Mouse (Mus musculus): ENCODE data around the gene Hist2h2be.
"Not testable (repeated sequence)": the region's sequence is repeated elsewhere in the genome, so short reads cannot be mapped to it uniquely, and the experiment has no call there.

Gene Hist2h2be

GRCm38 (mm10) chr3:96238954-96239793, 18.3 kb downstream of the Hist2h2be start, which contains the start of gene Hist2h3c2:
Gene Hist2h3c2 (minus strand): TSS chr3:96239127.
- DNase-seq: peak; percentile 71

DNA sequence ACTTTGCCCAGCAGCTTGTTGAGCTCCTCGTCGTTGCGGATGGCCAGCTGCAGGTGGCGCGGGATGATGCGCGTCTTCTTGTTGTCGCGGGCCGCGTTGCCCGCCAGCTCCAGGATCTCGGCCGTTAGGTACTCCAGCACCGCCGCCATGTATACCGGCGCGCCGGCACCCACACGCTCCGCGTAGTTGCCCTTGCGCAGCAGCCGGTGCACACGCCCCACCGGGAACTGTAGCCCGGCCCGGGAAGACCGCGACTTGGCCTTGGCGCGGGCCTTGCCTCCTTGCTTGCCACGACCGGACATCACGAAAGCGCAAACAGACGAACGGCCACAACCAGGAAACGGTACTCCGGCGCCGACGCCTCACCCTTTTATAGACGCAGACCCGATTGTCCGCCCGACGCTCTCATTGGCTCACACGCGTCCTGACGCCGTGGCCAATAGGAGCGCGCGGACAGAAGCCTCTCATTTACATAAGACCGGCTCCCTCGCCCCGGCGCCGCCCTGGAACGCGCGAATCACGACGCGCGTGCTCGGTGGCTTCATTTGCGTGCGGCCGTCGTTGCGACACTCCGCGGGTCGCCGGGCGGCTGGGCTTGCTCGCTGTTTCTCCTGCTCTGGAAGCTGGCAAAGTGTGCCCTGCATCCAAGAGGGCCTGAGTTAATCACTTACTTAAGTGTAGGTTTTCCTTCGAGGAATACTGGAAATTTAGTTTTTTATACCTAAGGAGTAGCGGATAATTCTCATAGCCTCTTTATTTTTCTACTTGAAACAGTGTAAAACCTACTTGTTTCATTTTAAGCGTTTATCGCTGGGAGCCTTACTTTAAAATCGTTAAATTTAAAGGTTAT, 19.3 kb downstream of the Hist2h2be start, which contains the start of gene Hist2h2aa2:
Hist2h2aa2 (minus strand) TSS at position 328 of the 850 bp plus-strand sequence.
- peak; percentile 95 for DNase-seq

DNA sequence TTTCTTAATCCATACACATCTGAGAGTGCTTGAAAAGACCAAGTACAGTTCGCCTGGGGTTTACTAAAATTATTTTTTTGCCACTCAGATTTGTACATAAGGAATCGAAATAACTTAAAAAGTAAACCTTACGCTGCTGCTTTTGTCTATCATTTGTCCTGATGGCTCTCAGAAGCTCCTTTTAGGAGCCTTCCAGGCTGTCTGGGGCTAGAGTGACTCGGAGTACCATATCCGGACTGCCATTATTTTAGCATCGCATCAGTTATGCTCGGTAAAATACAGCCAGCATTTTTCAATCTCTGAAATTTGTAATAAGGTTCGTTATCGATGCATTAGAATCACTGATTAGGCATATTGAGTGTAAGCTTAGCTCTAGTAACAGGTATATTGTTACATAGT, 19.9 kb downstream of the Hist2h2be start:
- DNase-seq: no peak

DNA sequence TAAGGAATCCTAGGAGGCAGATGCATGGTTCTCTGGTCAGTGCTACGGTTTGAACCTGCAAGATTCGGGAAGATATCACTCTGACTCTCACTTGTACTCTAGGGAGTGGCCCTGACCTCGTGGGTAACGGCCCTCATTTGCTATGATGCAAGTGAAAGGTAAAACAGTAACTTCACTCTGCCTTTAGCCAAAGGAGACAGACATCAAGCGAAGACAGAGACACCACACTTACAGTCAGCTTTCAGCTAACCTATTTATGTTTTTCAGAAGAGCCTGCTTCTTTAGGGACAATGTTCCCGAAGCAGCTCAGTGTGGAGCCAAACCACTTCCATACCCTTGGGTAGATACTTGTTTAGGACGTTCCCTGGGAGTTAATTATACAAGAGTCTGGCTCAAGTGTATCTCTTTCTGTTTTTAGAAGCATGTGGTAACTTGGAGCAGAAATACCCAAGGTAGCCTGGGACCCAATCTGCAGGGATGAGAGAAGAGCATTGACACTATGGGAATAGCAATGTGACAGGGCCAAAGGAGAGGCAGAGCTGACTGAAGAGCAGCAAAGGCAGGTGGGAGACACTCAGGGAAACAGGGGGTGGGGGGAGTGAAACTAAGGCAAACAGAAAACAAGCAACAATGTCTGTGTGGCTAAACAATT, 23.1 kb downstream of the Hist2h2be start:
- peak; percentile 31 for DNase-seq

DNA sequence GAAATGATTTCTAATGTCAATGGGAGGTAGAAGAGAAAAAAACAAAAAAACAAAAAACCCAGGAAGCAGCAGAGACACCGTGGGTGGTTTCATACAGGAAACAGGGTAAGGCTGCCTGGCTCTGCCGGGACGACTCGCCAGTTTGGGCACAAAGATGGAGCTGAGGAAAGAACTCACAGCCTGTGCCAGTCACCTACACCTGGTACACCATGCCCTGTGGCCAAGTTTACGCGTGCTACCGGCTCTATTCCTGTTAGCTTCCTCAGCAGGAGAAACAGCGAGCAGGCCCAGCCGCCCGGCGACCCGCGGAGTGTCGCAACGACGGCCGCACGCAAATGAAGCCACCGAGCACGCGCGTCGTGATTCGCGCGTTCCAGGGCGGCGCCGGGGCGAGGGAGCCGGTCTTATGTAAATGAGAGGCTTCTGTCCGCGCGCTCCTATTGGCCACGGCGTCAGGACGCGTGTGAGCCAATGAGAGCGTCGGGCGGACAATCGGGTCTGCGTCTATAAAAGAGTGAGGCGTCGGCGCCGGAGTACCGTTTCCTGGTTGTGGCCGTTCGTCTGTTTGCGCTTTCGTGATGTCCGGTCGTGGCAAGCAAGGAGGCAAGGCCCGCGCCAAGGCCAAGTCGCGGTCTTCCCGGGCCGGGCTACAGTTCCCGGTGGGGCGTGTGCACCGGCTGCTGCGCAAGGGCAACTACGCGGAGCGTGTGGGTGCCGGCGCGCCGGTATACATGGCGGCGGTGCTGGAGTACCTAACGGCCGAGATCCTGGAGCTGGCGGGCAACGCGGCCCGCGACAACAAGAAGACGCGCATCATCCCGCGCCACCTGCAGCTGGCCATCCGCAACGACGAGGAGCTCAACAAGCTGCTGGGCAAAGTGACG, 24.3 kb downstream of the Hist2h2be start, which contains the start of gene Hist2h2aa1:
Hist2h2aa1 (plus strand) TSS at position 495 of the 884 bp plus-strand sequence.
- DNase-seq: peak; percentile 91

DNA sequence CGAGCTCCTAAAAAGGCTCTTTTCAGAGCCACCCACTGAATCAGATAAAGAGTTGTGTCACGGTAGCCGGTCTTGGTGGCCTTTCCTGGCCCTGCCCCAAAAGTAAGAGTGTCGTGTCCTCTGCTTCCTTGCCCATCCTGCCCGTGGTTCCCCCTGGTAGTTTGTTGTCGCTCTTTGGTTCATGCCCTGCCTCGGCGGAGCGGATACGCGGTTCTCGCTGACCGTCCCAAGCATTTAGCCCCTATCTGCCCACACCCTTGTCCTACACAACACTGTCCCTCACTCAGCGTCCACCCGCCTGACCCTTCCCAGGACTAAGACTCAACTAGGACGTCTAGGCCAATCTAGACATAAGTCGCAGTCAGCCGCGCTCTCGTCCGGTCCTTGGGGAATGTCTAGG, 25.1 kb downstream of the Hist2h2be start:
- DNase-seq: not testable (repeated sequence)

DNA sequence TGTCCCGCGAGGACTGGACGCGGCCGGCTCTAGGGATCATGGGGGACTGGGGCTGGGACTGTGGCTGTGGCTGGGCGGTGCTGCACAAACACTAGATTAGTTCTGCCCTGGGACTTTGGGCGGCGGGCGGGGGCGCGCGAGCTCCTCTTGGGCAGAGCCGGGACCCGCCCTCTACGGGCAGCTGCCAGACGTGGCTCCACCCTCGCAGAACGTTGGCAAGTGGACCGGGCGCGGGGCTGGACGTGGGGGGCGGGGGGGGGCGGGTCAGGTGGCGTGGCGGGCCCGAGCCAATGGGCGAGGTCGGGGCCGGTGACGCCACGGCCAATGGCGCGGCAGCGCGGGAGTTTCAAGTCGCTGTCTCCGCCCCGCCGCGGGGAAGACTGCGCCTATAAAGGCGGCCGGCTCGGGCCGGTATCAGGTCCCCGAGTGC, 25.5 kb downstream of the Hist2h2be start, which contains the start of gene Hist2h3c1:
Hist2h3c1 (plus strand) TSS at position 259 of the 430 bp plus-strand sequence.
- not testable (repeated sequence) for DNase-seq

DNA sequence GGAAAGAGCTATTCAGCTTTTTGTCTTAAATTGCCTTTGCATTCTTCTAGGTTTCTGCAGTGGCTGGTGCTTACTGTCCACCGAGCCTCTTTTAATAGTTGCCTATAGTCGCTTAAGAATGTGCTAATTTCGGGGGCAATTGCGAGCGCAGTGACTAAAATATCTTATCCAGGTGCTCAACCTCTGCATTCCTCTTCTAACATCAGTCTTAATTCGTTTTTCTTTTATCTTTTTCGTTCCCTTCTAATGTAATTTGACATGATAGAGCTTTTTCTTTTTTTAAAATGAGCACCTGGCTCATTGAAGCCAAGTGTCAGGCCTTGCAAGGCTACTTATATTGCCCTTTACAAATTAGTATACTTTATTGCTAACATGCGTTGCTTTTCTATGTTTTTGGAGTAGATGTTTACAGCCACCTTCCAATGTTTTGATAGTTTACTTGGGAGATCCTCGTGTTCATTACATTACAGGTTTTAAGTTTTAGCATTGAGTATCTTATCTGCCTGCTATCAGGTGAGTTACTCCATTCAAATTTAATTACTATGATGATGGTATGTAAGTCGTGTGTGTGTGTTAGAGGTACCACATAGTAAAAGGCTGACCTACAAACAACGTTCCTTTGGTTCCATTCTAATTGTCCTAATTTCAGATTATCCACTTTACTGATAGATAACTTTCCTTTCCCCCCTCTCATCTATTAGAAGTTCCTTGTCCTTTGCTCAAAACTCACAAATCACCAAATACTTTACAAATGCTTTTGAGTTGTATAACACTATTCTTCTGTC, 26.6 kb downstream of the Hist2h2be start:
- no peak for DNase-seq

GRCm38 (mm10) chr3:96248141-96249033, 27.5 kb downstream of the Hist2h2be start:
- no peak for DNase-seq

GRCm38 (mm10) chr3:96249034-96249345, 28.1 kb downstream of the Hist2h2be start:
- DNase-seq: no peak

DNA sequence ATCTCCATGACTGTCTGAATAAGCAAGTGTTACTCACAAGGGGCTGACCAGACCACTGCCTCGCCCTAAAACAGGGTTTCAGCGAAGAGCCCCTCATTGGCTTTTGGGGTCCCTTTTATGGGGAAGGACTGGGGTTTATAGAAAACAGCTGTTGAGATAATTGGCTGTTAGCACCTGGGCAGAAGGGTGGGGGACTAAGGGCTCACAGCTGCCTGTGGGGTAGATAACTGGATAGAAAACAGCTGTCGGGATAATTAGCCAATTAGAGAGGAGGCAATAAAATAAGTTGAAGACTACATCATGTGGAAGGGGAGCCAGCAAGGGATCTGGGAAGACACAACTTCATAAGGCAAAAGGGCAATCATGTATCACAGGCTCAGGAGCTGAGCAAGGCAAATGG, 30.0 kb downstream of the Hist2h2be start:
- DNase-seq: no peak

DNA sequence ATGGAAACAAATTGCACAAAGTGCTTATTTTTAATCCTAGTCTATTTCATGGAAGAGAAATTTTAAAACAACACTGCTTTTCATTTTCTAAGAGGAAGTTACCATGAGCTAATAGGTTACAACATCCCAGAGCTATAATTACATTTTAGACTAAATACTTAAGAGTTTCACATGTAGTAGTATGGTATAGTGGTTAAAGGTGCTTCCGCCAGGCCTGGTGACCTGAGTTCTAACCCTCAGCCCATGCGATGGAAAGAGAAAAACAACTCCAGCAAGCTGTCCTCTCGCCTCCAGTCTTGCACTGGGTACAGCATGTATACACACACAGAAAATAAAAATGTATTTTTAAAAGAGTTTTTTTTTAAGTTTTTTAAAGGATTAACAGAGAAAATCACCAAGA, 30.9 kb downstream of the Hist2h2be start:
- DNase-seq: no peak

DNA sequence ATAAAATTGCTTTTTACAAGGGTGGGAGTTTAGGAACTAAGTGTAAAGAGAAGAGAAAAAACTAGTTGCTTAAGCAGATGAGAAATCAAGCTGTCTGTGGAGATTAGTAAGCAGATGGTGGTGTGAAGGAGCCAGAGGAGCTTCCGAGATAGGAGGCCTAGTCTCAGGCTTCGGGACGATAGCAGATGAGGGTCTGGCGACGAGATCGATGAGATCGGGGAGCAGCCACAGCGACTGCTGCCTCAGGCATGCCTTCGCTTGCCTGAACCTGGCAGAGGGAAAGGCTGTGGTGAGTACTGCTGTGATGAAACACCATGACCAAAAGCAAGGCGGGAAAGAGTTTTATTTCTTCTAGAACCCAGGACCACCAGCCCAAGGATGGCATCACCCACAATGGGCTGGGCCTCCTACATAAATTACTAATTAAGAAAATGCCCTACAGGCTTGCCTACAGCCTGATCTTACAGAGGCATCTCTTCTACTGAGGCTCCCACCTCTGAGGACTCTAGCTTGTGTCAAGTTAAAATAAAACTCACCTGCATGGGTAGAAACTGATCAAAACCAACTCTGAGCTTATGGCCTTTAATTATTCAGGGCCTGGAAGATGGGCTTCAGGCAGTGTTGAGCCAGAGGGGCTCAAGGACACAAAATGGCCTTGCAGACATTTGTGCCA, 33.9 kb downstream of the Hist2h2be start:
- DNase-seq: no peak

- no peak for DNase-seq
These were observed 35.1 kb downstream of the Hist2h2be start for GRCm38 (mm10) chr3:96255926-96256593.

- no peak for DNase-seq
These were observed 36.3 kb downstream of the Hist2h2be start for GRCm38 (mm10) chr3:96257190-96257589.

DNA sequence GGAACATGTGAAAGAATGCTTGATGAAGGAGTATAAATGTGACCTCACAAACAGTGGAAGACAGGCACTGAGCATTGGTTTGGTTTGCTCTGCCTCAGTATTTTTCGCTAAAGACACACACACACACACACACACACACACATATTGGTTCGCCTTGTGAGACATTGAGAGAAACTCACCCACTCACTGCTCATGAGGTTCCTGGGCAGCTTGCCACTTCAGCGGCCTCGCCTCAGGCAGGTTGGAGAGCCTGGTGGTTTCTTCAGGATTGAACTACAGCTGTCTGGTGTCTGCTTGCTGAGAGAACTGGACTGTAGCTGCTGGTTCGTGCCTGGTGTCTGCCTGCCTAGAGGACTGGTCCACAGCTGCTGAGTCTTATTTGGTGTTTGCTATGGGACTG, 39.3 kb downstream of the Hist2h2be start:
- no peak for DNase-seq

DNA sequence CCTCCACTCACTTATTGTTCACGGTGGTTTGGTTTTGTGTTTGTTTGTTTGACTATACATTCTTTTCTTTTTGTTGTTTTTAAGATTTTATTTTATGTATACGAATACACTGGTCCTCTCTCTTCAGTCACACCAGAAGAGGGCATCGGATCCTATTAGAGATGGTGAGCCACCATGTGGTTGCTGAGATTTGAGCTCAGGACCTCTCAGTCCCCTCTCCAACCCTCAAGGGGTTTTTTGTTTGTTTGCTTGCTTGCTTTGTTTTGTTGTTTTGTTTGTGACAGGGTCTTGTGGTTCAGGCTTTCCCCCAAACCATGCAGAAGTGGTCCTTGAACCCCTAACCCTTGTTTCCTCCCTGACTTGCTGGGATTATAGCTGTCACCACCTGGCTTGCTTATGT, 40.7 kb downstream of the Hist2h2be start:
- DNase-seq: no peak

- DNase-seq: peak; percentile 82
These were observed 41.4 kb downstream of the Hist2h2be start for GRCm38 (mm10) chr3:96262216-96262875.
